Mouse (Mus musculus) ES-Bruce4 (cell line): ENCODE results near the gene Stt3a.

ENCODE experiments used
- CTCF ChIP-seq: IDR thresholded peaks from one replicate; pipeline ENCODE4 v1.8.1; 2011; ENCODE audit warnings: low read depth, low read length
- EP300 ChIP-seq: IDR thresholded peaks from 2 replicates; pipeline ENCODE4 v1.6.1; 2011; ENCODE audit warnings: low read depth, low read length; ENCODE audit not compliant: insufficient read depth
- POLR2A ChIP-seq: IDR thresholded peaks from one replicate; pipeline ENCODE4 v1.8.1; 2011; ENCODE audit warnings: low read length; ENCODE audit not compliant: insufficient read depth

- TF ChIP-seq CTCF (no peak), POLR2A (no peak), EP300 (0 out of 2 replicates have a peak, but pooled peaks have one; percentile 24)
Observed at GRCm38 (mm10) chr9:36801961-36802360, 34.5 kb upstream of the Stt3a start.
